Mouse (Mus musculus): Measurements from ENCODE around the gene Gm21833. TPM values are rescaled to one million over a fixed set of nuclear protein-coding genes. Genes with fewer than 3 reads are reported as not detected.

Gene Gm21833
- total and polyA plus RNA-seq, 2 experiments from 2014 or later, result not detected

- 80% methylated on average over 7 of the region's 7 CpGs for WGBS
- Histone ChIP-seq H3K4me2 (ENCODE audit: low read depth, low read length, poor library complexity, severe bottlenecking) (no peak overlapping the region), H3K36me3 (ENCODE audit: insufficient read depth, low read length) (no peaks in the 10 kb centered on the region), H3K9ac (replicated peaks; ENCODE audit: low read length, poor library complexity, severe bottlenecking) (no peak overlapping the region), H3K9me3 (ENCODE audit: low read length) (no peaks in the 10 kb centered on the region), H3K4me3 (ENCODE audit: low read depth, low read length) (no peak overlapping the region), H3K27me3 (ENCODE audit: insufficient read depth, low read length) (no peaks in the 10 kb centered on the region), H3K27ac (ENCODE audit: low read depth, low read length) (no peak overlapping the region), H3K4me1 (ENCODE audit: insufficient read depth, low read length) (no peaks in the 10 kb centered on the region)
- ATAC-seq (ENCODE audit: low FRiP score), result no peak
- TF ChIP-seq CTCF (IDR thresholded peaks at IDR 0.05), result no peak
- DNase-seq (ENCODE audit: low spot score), result no peak
Observed at GRCm38 (mm10) chr16:82864590-82864989, 36.4 kb downstream of the Gm21833 start.
